Mouse (Mus musculus) megakaryocyte progenitor cell, adult 5-6 weeks (primary cell): Measurements from ENCODE around the gene Psrc1. TPM values are rescaled to one million over a fixed set of nuclear protein-coding genes. Genes with fewer than 3 reads are reported as not detected.
A peak's percentile ranks its signal among the peaks of the same experiment; 100 is the strongest.

ENCODE experiments used
- ATAC-seq: replicated peaks from 2 replicates; pipeline ENCODE4 v1.8.0; 2016; ENCODE audit warnings: mild to moderate bottlenecking, moderate TSS enrichment, inconsistent platforms; ENCODE audit not compliant: poor library complexity
- total RNA-seq, 2 experiments: library from RNA; stranded (forward) in 1 of 2; stranded (reverse) in 1 of 2; fragments of 157-497, 149-512 nt in 1 of 2; fragments of 200-1000 nt in 1 of 2; gene quantifications; 2 replicates each; pipeline versions ENCODE4 v1.2.3 to v1.2.4; 2015 to 2017

The Psrc1 gene
- total RNA-seq, 2 experiments from 2014 or later: 10.2 to 10.3 TPM

DNA sequence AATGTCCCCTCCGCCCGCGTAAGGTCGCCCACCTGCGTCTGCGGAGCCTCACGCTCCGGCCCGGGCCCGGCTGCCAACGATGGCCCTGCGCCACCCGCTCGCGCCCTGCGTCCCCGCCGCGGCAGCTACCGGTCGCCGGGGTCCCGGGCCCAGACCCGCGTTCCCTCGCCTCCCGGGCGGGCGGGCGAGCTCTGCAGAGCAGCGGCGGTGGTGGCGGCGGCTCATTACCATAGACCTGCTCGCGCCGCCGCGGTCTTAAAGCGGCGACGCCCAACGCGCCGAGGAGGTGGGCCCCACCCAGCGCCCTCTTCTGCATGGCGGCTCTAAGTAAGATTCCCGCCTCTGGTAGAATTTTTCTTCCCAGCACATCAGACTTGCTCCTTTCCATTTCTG lies 32.2 kb downstream of the Psrc1 start:
- peak; percentile 89 for ATAC-seq

DNA sequence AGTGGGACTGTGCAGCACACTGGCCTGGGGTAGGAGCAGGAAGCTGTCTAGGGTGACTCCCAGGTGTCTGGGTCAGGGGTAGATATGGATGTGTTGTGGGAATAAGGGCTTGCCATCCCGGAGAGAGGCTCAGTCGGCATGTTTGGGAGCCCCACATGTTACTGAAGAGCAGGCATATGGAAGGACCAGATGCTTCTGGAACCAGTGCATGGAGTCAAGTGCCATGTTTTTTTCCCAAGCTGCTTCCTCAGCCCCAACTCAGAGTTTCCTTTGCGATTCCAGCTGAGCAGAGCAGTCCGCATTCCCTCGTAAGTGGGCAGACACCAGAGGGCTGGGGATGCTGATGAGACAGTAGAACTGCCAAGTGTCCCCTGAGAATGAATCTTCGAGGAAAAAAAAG lies 39.4 kb downstream of the Psrc1 start:
- no peak for ATAC-seq

DNA sequence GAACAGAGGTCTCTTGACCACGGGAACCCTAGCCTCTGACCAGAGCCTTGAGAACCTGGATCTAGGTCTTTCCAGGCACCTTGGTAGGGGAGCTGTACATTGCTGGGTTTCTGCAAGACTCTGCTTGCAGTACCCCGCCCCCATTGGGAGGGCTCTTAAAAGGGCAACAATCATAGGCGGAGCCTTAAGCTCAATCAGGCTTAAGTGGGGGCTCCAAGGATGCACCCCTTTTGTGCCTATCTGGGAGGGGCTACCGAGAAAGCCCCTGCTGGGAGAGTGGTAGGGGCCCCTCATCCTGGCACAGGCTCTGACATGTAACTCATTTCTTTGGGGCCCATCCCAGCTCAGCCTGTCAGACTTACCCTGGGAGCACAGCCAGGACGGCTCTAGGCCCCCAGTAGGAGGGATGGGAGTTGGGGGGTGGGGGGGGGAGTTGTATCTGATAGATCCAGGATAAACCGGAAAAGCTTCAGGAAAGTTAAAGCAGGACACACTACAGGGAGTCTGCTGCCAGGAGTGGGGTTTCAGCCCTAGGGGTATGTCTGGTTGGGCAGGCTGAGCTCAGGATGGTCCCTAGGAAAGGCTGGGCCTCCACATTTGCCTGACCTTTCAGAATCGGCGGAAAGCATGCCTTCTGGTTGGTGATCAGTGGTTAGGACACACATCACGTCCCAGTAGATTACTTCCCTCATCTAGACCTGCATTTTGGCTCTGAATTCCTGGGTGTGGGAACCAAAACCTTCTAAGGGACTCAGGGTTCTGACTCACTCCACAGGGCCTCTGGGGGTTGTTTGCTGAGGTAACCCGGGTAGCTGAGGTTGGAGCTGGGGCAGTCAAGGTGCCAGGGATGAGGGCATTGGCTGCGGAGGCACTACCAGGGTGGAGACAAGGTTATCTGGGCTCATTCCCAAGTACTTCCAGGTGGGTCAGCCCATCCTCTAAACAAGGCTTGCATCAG lies 40.5 kb downstream of the Psrc1 start:
- peak; percentile 52 for ATAC-seq

DNA sequence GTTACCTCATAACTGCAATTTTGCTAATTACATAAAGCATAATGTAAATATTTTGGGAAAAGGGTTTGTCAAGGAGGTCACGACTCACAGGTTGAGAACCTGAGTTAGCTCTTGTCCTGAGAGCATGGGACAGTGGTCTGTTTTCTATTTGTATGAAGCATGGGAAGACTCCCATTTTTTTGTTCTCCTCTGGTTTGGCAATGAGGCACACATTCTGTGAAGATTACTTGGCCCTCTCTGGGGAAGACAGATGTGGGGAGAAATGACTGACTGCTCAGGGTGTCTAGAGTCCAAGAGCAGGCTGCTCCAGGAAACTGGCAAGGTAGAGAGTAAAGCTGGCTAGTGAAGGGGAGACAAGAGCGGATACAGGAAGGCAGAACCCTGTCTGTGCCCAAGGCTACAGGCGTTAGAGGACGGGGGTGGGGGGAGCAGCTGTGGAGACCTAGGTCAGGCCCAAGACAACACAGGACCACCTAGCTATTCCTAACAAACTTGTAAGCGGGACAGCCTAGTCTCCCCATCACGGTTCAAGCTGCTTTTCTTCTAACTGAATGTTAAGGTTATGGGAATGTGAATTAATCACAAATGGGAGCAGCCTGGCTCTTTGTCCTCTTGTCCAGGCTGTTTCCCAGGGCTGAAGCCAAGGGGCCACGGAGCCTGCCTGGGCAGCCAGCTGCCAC lies 41.4 kb downstream of the Psrc1 start:
- ATAC-seq: no peak

DNA sequence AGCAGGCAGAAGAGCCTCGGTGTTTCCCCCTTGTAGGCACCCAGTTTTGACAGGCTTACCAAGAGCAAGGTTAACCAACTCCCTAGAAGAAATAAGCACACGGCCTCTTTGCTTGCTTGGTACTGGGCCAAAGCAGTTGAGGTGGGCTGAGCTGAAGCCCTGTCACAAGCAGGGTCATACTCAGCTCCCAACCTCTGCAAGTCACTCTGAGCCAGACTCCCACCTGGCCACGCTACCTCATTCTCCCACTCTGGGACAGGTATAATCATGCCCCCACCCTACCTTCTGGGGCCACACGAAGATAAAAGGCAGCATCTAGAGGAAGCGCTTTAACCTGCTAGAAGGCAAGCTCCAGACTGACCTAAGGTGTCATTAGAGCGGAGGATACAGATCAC lies 42.0 kb downstream of the Psrc1 start:
- no peak for ATAC-seq

DNA sequence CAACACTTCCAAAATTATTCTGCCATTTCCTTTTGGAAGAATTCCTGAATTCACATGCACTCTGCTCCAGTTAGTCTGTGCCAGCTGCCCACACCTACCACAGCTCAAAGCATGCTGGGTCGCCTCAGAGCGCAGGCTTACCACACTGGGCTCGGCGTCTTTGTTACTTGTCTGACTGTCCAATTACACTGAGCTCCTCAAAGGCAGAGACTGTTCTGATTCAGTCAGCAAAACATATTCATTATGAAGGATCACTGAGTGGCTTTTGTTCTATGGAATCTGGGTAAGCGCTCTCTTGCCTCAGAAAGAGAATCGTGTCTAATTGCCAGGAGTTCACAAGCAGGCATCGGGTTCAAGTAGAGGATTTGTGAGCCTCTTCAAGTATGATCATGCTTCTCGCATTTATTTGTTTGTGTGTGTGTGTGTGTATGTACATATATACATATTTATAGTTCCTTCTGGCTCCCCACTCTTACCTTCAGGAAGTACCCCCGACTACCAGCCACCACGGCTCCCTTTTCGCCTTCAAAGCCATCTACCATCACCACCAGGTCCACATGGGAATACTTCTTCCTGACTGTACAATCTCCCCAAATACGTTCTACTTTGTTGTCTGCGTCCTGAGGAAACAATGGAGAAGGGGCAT lies 49.0 kb downstream of the Psrc1 start:
- no peak for ATAC-seq

DNA sequence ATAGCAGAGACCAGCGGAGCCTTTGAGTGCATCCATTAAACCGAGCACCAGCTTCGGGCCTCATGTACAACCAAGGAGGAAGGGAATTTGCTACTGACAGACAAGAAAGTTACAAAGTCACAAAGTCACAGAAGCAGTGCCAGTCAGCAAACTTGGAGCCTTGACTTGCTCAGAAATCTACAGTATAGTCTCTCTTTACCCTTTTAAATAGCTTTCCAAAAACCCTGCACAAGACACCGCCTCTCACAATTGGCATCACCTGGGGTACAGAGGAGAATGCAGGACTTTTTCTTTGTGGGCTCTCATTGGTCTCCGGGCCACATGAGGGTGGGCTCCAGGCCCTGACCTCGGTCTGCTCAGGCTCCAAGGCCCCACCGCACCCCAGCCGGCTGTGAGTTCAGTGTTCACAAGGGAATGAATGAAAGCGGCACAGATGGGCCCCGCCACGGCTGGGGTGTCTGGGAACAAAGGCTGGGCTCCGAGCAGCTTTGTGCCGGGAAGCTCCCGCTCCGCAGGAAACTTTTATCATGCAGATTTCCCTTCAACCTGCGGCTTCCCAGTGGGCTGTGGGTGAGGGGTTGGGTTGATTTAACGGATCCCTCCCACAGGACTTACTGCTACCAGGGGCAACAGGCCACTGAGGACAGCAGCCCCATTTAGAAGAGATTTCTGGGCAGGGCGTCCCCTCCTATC lies 49.7 kb downstream of the Psrc1 start:
- no peak for ATAC-seq

DNA sequence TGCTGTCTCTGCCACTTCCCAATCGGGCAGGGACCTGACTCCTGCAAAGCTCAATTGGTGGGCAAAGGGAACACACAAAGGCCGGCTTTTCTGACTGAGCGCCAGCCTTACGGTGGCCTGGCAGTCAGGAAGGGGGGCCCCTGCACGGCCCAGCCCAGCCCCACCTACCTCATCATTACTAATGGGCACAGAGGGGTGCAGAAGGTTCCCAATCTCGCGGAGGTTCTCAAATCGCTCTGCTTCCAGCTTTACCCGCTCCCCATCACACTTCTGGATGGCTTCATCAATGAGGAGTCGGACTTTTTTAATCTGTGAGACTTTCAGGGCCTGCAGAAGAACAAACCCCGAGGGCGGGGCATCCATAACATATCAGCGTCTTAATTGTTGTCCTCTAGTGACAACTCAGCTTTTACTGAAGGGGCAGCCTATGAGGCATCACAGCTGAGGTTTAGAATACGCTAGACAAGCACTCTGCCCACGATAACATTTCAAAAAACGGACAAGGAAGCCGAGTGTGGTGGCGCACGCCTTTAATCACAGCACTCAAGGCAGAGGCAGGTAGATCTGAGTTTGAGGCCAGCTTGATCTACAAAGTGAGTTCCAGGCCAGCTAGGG lies 50.3 kb downstream of the Psrc1 start:
- ATAC-seq: no peak

DNA sequence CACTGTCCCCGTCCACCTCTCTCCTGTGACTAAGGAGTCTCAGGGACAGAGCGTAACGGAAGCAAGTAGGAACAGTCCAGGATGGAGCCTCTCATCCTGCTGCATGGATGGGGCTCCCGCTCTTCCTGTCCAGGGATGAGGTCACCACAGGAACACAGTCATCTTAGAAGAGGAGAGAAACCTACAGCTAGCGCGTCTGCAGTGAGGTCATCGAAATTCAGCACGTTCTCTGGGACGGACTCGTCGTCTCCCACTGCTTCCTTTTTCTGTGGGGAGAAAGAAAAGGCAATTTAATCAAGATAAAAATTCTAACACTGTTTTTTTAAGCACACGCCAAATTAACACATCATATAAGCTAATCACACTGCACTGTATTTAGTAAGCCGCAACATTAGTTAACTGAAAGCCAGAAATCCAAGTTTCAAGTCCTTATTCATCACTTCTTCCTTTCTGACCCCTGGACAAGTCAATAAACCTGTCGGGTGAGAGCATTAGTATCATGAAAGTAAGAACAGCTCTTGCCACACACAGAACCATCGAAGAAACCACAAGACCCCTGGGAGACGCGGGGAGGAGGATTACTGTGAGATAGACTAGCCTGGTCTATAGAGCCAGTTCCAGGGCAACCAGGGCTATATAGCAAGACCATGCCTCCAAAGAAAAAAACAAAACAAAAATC lies 52.2 kb downstream of the Psrc1 start:
- no peak for ATAC-seq

DNA sequence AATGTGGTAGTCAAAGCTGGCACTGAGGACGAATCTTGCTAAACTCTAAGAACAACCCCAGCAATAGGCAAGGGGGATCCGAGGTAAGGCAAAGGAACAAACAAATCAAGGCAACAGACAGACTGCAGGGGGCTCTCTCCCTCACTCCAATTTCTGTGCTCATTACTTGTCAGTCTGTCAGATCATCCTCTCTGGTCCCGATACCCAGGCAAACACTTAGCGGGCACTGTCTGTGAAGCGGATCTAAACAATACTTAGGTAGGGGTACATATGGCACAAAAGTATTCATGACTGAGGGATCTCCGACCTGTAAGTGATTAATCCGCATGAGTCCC lies 52.7 kb downstream of the Psrc1 start:
- ATAC-seq: 0 out of 2 replicates have a peak, but pooled peaks have one; percentile 17

Other genes starting within 250 kb of the Psrc1 start
- 143 and 147 TPM in 2 replicates for gene Gnai3, start 237.7 kb upstream of the Psrc1 start, total RNA-seq (2015)
- gene Gnai3, start 237.7 kb upstream of the Psrc1 start, total RNA-seq (2017): 167 TPM in 2 replicates
- gene Gpr61, start 229.0 kb upstream of the Psrc1 start, total RNA-seq (2015): not detected in 2 replicates
- not detected in 2 replicates for gene Gpr61, start 229.0 kb upstream of the Psrc1 start, total RNA-seq (2017)
- gene Amigo1, start 197.5 kb upstream of the Psrc1 start, total RNA-seq (2015): 1.3 and 1.8 TPM in 2 replicates
- gene Amigo1, start 197.5 kb upstream of the Psrc1 start, total RNA-seq (2017): 2.3 and 3.6 TPM in 2 replicates
- gene Cyb561d1, start 182.6 kb upstream of the Psrc1 start, total RNA-seq (2015): 2.3 and 2.5 TPM in 2 replicates
- 3.7 and 5.4 TPM in 2 replicates for gene Cyb561d1, start 182.6 kb upstream of the Psrc1 start, total RNA-seq (2017)
- gene Atxn7l2, start 172.9 kb upstream of the Psrc1 start, total RNA-seq (2015): 4.0 and 4.2 TPM in 2 replicates
- gene Atxn7l2, start 172.9 kb upstream of the Psrc1 start, total RNA-seq (2017): 1.6 and 3.0 TPM in 2 replicates
- gene Sypl2, start 157.2 kb upstream of the Psrc1 start, total RNA-seq (2015): not detected in 2 replicates
- gene Sypl2, start 157.2 kb upstream of the Psrc1 start, total RNA-seq (2017): not detected in 2 replicates
- gene Psma5, start 126.9 kb upstream of the Psrc1 start, total RNA-seq (2015): 308 and 312 TPM in 2 replicates
- 290 and 314 TPM in 2 replicates for gene Psma5, start 126.9 kb upstream of the Psrc1 start, total RNA-seq (2017)
- gene Sort1, start 99.8 kb upstream of the Psrc1 start, total RNA-seq (2015): 53.8 and 58.9 TPM in 2 replicates
- 45.5 and 51.2 TPM in 2 replicates for gene Sort1, start 99.8 kb upstream of the Psrc1 start, total RNA-seq (2017)
- gene Mybphl, start 18.9 kb upstream of the Psrc1 start, total RNA-seq (2015): not detected in 2 replicates
- not detected in 2 replicates for gene Mybphl, start 18.9 kb upstream of the Psrc1 start, total RNA-seq (2017)
- gene Celsr2, start 31.7 kb downstream of the Psrc1 start, total RNA-seq (2015): 1.1 and 1.6 TPM in 2 replicates
- gene Celsr2, start 31.7 kb downstream of the Psrc1 start, total RNA-seq (2017): 0.20 and 0.42 TPM in 2 replicates
- gene Sars, start 61.4 kb downstream of the Psrc1 start, total RNA-seq (2015): 19.0 and 26.5 TPM in 2 replicates
- 249 and 357 TPM in 2 replicates for gene Sars, start 61.4 kb downstream of the Psrc1 start, total RNA-seq (2017)
- gene 1700013F07Rik, start 150.3 kb downstream of the Psrc1 start, total RNA-seq (2015): not detected in 2 replicates
- not detected in 2 replicates for gene 1700013F07Rik, start 150.3 kb downstream of the Psrc1 start, total RNA-seq (2017)
- gene 5330417C22Rik, start 152.7 kb downstream of the Psrc1 start, total RNA-seq (2015): 0.20 and 0.27 TPM in 2 replicates
- 0.20 and 0.25 TPM in 2 replicates for gene 5330417C22Rik, start 152.7 kb downstream of the Psrc1 start, total RNA-seq (2017)
- gene Tmem167b, start 178.6 kb downstream of the Psrc1 start, total RNA-seq (2015): 15.2 and 16.4 TPM in 2 replicates
- 35.2 and 38.2 TPM in 2 replicates for gene Tmem167b, start 178.6 kb downstream of the Psrc1 start, total RNA-seq (2017)
- gene Taf13, start 187.9 kb downstream of the Psrc1 start, total RNA-seq (2015): 12.9 and 15.6 TPM in 2 replicates
- 13.2 and 15.9 TPM in 2 replicates for gene Taf13, start 187.9 kb downstream of the Psrc1 start, total RNA-seq (2017)
- gene Wdr47, start 207.4 kb downstream of the Psrc1 start, total RNA-seq (2015): 1.6 and 2.4 TPM in 2 replicates
- 4.1 and 8.9 TPM in 2 replicates for gene Wdr47, start 207.4 kb downstream of the Psrc1 start, total RNA-seq (2017)